Mouse (Mus musculus): ENCODE measurements at regions not wholly inside any gene's neighbourhood (a gene's known extent, or its start where the extent isn't known, plus 50 kb on each side); places are given as distances from the start of the nearest gene placed in this dataset.

GRCm38 (mm10) chr10:23610485-23610884 is 176.6 kb downstream of the Rps12 start:
- DNase-seq (ENCODE audit: low spot score in 2 of 2), result no peak

GRCm38 (mm10) chr10:23610046-23610445 is 177.0 kb downstream of the Rps12 start:
- no peak for DNase-seq (ENCODE audit: low spot score in 2 of 2)

- no peak for DNase-seq (ENCODE audit: low spot score in 2 of 2)
Observed at GRCm38 (mm10) chr10:23609270-23609914, 177.7 kb downstream of the Rps12 start.

GRCm38 (mm10) chr10:23600701-23601100 is 186.4 kb downstream of the Rps12 start:
- DNase-seq (ENCODE audit: low spot score in 2 of 2), result no peak

GRCm38 (mm10) chr10:23595541-23595940 is 191.5 kb downstream of the Rps12 start:
- no peak for DNase-seq (ENCODE audit: low spot score in 2 of 2)

GRCm38 (mm10) chr10:23580230-23580629 is 206.8 kb downstream of the Rps12 start:
- no peak for DNase-seq (ENCODE audit: low spot score in 2 of 2)

- DNase-seq (ENCODE audit: low spot score in 2 of 2), result no peak
Observed at GRCm38 (mm10) chr10:23571013-23571412, 216.1 kb downstream of the Rps12 start.

GRCm38 (mm10) chr10:23569386-23569785 is 217.7 kb downstream of the Rps12 start:
- no peak for DNase-seq (ENCODE audit: low spot score in 2 of 2)

- no peak for DNase-seq (ENCODE audit: low spot score in 2 of 2)
Observed at GRCm38 (mm10) chr10:23562273-23562885, 211.8 kb upstream of the Eya4 start.

GRCm38 (mm10) chr10:23559980-23560658 is 209.5 kb upstream of the Eya4 start:
- no peak for DNase-seq (ENCODE audit: low spot score in 2 of 2)

- no peak for DNase-seq (ENCODE audit: low spot score in 2 of 2)
Observed at GRCm38 (mm10) chr10:23557828-23558227, 207.2 kb upstream of the Eya4 start.

GRCm38 (mm10) chr10:23549207-23549606 is 198.6 kb upstream of the Eya4 start:
- DNase-seq (ENCODE audit: low spot score in 2 of 2), result no peak

- DNase-seq (ENCODE audit: low spot score in 2 of 2), result no peak
Observed at GRCm38 (mm10) chr10:23548322-23548721, 197.7 kb upstream of the Eya4 start.

GRCm38 (mm10) chr10:23542712-23543111 is 192.1 kb upstream of the Eya4 start:
- no peak for DNase-seq (ENCODE audit: low spot score in 2 of 2)

GRCm38 (mm10) chr10:23541914-23542313 is 191.3 kb upstream of the Eya4 start:
- no peak for DNase-seq (ENCODE audit: low spot score in 2 of 2)

- no peak for DNase-seq (ENCODE audit: low spot score in 2 of 2)
Observed at GRCm38 (mm10) chr10:23534636-23535035, 184.1 kb upstream of the Eya4 start.

- DNase-seq (ENCODE audit: low spot score in 2 of 2), result no peak
Observed at GRCm38 (mm10) chr10:23531964-23532758, 181.6 kb upstream of the Eya4 start.

- DNase-seq (ENCODE audit: low spot score in 2 of 2), result no peak
Observed at GRCm38 (mm10) chr10:23530715-23531114, 180.1 kb upstream of the Eya4 start.

GRCm38 (mm10) chr10:23526796-23527195 is 176.2 kb upstream of the Eya4 start:
- DNase-seq (ENCODE audit: low spot score in 2 of 2), result no peak

- DNase-seq (ENCODE audit: low spot score in 2 of 2), result no peak
Observed at GRCm38 (mm10) chr10:23522664-23523063, 172.1 kb upstream of the Eya4 start.

GRCm38 (mm10) chr10:23493647-23494046 is 143.1 kb upstream of the Eya4 start:
- no peak for DNase-seq (ENCODE audit: low spot score in 2 of 2)

GRCm38 (mm10) chr10:23492971-23493370 is 142.4 kb upstream of the Eya4 start:
- no peak for DNase-seq (ENCODE audit: low spot score in 2 of 2)
